Mouse (Mus musculus) E14TG2a.4 (cell line): ENCODE results near the gene Gys1.
"Not testable (repeated sequence)": the region's sequence is repeated elsewhere in the genome, so short reads cannot be mapped to it uniquely, and the experiment has no call there.

Experiments used
- CTCF ChIP-seq: conservative IDR thresholded peaks from 2 replicates; pipeline ENCODE4 v1.5.1; 2014; ENCODE audit warnings: low read length
- NANOG ChIP-seq: IDR thresholded peaks from 2 replicates; pipeline ENCODE4 v1.6.1; 2014; ENCODE audit warnings: borderline replicate concordance, low read length, mixed read lengths
- POU5F1 ChIP-seq: IDR thresholded peaks from 2 replicates; pipeline ENCODE4 v1.6.1; 2014; ENCODE audit warnings: low read length, borderline replicate concordance

- not testable (repeated sequence) for TF ChIP-seq CTCF, NANOG, POU5F1
Measured at GRCm38 (mm10) chr7:45459564-45460140, 25.0 kb downstream of the Gys1 start, which contains the start of gene Ftl1.
